Mouse (Mus musculus) c-Kit-negative CD71-positive TER-119-positive erythroid progenitor cells, embryonic 14.5 days (primary cell): ENCODE results near the gene Fyttd1.

Source experiments
- DNase-seq: peaks from one replicate; pipeline ENCODE4 v3.0.0-alpha.2; 2013; ENCODE audit warnings: low read depth, low spot score

The Fyttd1 gene

GRCm38 (mm10) chr16:32942694-32943093 lies 65.4 kb downstream of the Fyttd1 start:
- DNase-seq: no peak

- no peak for DNase-seq
Observed at GRCm38 (mm10) chr16:32945379-32945778, 68.1 kb downstream of the Fyttd1 start.

GRCm38 (mm10) chr16:32948016-32948415 lies 70.7 kb downstream of the Fyttd1 start:
- DNase-seq: no peak

- no peak for DNase-seq
Observed at GRCm38 (mm10) chr16:32948656-32949055, 71.4 kb downstream of the Fyttd1 start.

GRCm38 (mm10) chr16:32949281-32949680 lies 72.0 kb downstream of the Fyttd1 start:
- no peak for DNase-seq

- no peak for DNase-seq
Observed at GRCm38 (mm10) chr16:32951074-32951473, 73.8 kb downstream of the Fyttd1 start.

GRCm38 (mm10) chr16:32953806-32954205 lies 76.5 kb downstream of the Fyttd1 start:
- DNase-seq: no peak

GRCm38 (mm10) chr16:32954304-32954703 lies 77.0 kb downstream of the Fyttd1 start:
- no peak for DNase-seq

- no peak for DNase-seq
Observed at GRCm38 (mm10) chr16:32956889-32957288, 79.6 kb downstream of the Fyttd1 start.
